In genomic region chr6:23630465-23630864, GRCm38 (mm10) we compare ENCODE assay signal across 25 mouse cellular contexts. TPM values are rescaled to one million over a fixed set of nuclear protein-coding genes. Genes with fewer than 3 reads are reported as not detected.
"Had no signal": no experiment of that assay in that cellular context is flagged by ENCODE, and none has a peak within 500 bp of the region (broad histone marks: within the 10 kb centered on the region; RNA-seq: fewer than 3 reads in every experiment).

No protein-coding gene starts in this region.

- H3K4me1 ChIP-seq: limb, embryonic 10.5 days; limb, embryonic 13.5 days; liver, embryonic 12.5 days; liver, embryonic 15.5 days; midbrain, embryonic 15.5 days had no signal

- H3K36me3 ChIP-seq: limb, embryonic 10.5 days; limb, embryonic 13.5 days; liver, embryonic 12.5 days; liver, embryonic 15.5 days; midbrain, embryonic 10.5 days; midbrain, embryonic 15.5 days had no signal

- H3K27ac ChIP-seq: kidney, postnatal 0 days; layer of hippocampus, adult 2 months; limb, embryonic 10.5 days; limb, embryonic 13.5 days; liver, embryonic 12.5 days; liver, embryonic 15.5 days; midbrain, embryonic 10.5 days; midbrain, embryonic 15.5 days; stomach, postnatal 0 days had no signal

- H3K4me2 ChIP-seq: limb, embryonic 13.5 days; liver, embryonic 12.5 days; liver, embryonic 15.5 days; midbrain, embryonic 15.5 days had no signal

- ATAC-seq: intestine, postnatal 0 days; liver, embryonic 12.5 days; midbrain, embryonic 15.5 days had no signal

- H3K27me3 ChIP-seq: limb, embryonic 13.5 days; liver, embryonic 12.5 days; liver, embryonic 15.5 days; midbrain, embryonic 15.5 days had no signal

- H3K4me3 ChIP-seq: layer of hippocampus, adult 2 months; limb, embryonic 10.5 days; limb, embryonic 13.5 days; liver, embryonic 12.5 days; liver, embryonic 15.5 days; midbrain, embryonic 10.5 days; midbrain, embryonic 15.5 days had no signal

- H3K9me3 ChIP-seq: limb, embryonic 10.5 days; limb, embryonic 13.5 days; liver, embryonic 12.5 days; liver, embryonic 15.5 days; midbrain, embryonic 10.5 days; midbrain, embryonic 15.5 days had no signal

- DNase-seq: kidney, adult 2 months; kidney, postnatal 25 days; layer of hippocampus, adult 9-11 months; liver; lung, adult 2 months; lung, postnatal 14 days; lung, postnatal 4 days; right cerebral cortex, postnatal 4 days; thymus, adult 2 months; thymus, postnatal 25 days had no signal

- H3K9ac ChIP-seq: limb, embryonic 13.5 days; liver, embryonic 12.5 days; liver, embryonic 15.5 days; midbrain, embryonic 15.5 days had no signal

RNA-seq across cellular contexts. Expression of gene Rnf133, which starts 19.6 kb away (rescaled TPM):
- polyA plus RNA-seq: intestine, postnatal 0 days; kidney, adult 2 months; kidney, embryonic 14.5 days; kidney, postnatal 0 days; large intestine, adult 2 months; limb, embryonic 10.5 days; limb, embryonic 13.5 days; liver, embryonic 12.5 days; liver, embryonic 15.5 days; lung, adult 2 months; lung, embryonic 16.5 days; midbrain, embryonic 10.5 days; midbrain, embryonic 15.5 days; neural tube, embryonic 14.5 days; stomach, embryonic 14.5 days; stomach, postnatal 0 days; thymus, adult 2 months had no signal

RNA-seq across cellular contexts. Expression of gene Rnf148, which starts 24.5 kb away (rescaled TPM):
- polyA plus RNA-seq: kidney, adult 2 months; kidney, embryonic 14.5 days; kidney, postnatal 0 days; large intestine, adult 2 months; limb, embryonic 10.5 days; limb, embryonic 13.5 days; liver, embryonic 12.5 days; liver, embryonic 15.5 days; lung, adult 2 months; lung, embryonic 16.5 days; midbrain, embryonic 10.5 days; midbrain, embryonic 15.5 days; stomach, embryonic 14.5 days; thymus, adult 2 months had no signal
